Mouse (Mus musculus) CD8-positive naive resting alpha-beta T cell, adult 57 days (primary cell): ENCODE results near the gene Crisp1. TPM values are rescaled to one million over a fixed set of nuclear protein-coding genes. Genes with fewer than 3 reads are reported as not detected.

Source experiments
- total RNA-seq: library from RNA; stranded (reverse); gene quantifications from one replicate; pipeline ENCODE4 v1.2.4, GENCODE M21; 2023

Crisp1 gene
- not detected for total RNA-seq

DNA sequence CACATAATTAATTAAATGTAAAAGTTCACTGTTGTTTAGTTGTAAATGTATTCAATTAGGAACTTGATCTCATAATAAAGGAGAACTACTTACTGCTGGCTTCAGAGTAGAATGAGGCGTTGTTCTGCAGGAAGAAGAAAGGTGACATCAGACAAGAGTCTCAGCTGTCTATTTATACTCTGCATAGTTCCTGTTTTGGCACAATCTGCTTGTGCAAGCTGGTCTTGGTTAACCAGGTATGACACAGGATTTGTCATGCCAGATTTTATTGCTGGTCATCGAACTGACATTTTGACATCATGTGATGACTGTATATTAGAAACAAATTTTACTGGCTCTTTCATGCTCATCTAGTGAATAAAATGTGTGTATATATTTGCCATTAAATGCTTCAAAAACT is at the start of gene Crisp1:
Crisp1 (minus strand) TSS at position 146 of the 400 bp plus-strand sequence.

Other genes starting within 250 kb of the Crisp1 start
- not detected for gene AC192777.2, start 223.8 kb downstream of the Crisp1 start, total RNA-seq
- gene Pgk2, start 110.6 kb downstream of the Crisp1 start, total RNA-seq: not detected
- gene Crisp3, start 76.9 kb downstream of the Crisp1 start, total RNA-seq: not detected
- not detected for gene Esp8, start 200.8 kb upstream of the Crisp1 start, total RNA-seq
- not detected for gene Esp6, start 242.3 kb upstream of the Crisp1 start, total RNA-seq